Mouse (Mus musculus): Measurements from ENCODE around the gene Pmm2.

Pmm2 gene

DNA sequence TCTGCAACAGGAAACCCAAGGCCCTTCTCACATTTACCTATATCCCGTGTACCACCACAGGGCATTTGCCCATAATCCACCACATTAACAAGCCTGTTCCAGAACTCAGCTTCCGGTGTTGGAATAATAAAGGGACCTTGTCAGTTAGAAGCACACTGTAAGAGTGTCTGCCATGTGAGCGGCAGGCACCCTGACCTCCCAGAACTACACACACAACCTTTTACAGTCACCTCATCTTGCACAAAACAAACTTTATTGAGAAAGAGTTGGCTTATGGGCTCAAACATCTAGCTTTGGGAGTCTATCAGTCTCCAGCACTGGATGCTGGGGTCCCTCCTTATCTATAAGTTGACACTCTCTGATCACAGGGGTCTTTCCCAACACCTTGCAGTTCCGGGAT, 20.9 kb downstream of the Pmm2 start:
- no peak for DNase-seq

DNA sequence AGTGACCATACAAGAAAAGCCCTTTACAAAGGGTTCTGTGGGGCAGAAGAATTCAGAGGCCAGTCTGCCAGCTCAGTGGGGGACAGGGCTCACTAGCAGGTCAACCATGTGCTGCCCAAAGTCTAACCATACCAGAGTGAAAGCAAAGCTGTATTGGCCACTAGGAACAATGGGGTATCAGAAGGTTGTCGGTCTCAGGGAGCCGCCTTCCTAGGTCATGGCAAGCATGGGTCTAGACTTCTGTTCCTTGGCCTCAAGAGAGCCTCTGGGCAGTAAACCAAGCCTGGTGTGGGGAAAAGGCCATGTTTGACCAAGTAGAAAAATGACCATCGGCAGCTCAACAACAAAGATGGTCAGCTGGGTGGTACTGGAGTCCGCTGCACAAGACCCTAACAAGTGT, 21.3 kb downstream of the Pmm2 start:
- DNase-seq = no peak

DNA sequence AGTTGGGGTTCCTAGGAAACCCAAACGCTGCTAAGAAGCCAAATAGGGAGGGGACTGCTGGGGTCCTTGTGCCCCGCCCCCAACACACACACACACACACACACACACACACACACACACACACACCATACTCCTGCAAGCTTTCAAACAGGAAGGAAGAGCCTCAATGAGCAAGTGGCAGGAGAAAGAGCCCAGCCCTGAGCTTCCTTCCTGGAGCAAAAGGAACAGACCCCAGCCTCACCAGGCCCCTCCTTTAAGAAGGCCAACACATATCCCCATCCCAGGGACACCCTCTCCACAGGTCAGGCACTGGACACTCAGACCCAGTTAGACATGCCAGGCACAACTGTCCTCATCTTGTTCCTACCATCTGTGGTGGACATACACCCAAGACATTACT, 25.5 kb downstream of the Pmm2 start:
- no peak for DNase-seq

DNA sequence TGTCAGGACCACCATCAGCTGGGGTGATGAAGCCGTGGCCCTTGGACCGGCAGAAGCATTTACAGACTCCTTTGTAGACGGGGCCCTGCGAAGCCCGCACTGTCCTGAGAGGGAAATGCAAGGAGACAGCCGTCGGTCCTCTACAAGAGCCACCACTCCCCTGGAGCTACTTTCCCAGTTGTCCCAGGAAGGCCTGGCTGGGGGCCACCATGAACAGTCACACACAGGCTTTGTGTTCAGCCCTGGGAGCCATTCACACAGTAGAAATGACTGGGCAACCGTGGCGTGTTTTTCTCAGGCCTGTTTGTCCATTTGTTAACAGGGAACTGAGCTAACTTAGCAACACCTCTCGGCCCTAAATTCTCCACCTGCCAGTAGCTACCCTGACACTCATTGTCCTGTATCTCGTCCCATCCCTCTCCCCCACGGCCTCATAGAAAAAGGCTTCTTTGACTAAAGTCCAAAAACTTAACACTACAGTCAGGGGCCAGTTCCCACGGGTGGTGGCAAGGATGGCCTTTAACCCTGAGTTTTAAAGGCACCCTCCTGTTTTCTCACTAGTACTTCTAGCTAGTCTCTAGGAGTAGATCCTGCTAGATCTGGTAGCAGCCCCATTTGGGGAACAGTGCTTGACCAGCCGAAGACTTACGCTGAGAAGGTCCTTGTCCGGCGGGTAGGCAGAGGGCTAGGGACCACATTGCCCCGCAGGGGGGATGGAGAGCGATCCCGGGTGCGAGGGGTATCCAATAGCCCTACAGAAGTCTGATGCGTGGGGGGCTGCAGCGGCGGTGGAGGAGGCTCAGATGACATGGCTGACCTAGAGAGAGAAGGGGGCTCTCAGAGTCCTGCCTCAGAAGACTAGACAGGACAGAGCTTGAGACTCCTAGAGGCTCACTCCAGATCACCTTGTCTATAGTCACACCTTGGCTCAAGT, 26.4 kb downstream of the Pmm2 start:
- DNase-seq = no peak

DNA sequence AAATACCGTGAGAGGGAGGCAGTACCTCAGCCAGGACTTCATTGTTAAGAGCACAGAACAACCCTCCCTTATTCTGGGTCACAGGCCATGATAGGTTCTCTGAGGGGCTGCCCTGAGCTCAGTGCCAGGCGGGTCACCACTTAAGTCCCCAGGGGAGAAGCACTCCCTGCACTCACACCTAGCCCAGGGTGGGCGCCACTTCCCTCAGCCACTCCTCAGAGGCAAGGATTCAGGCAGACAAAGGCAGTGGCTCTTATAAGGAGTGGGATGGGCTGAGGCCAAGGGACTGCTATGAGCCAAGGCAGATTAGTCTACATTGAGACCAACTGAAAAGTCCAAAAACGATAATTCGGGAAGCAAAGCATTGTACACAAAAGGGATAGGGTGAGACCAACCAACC, 27.9 kb downstream of the Pmm2 start:
- no peak for DNase-seq

DNA sequence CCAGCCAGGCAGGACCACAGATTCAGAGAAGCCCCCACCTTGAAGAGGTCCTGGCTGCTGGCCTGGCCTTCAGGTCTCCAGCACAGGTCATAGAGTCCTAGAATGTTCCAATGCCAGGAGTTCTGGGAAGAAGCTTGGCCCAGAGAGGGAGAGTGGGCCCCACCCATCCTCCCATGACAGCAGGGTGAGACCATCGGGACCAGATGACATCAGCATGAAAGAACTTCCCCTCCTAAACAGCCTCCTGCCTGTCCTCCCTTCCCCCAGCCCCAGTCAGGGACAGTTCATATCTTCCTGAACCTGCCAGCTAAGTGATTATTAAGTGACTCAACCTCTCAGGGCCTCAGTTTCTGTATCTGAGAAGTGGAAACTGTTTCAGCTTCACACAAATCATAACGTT, 29.0 kb downstream of the Pmm2 start:
- DNase-seq = no peak

DNA sequence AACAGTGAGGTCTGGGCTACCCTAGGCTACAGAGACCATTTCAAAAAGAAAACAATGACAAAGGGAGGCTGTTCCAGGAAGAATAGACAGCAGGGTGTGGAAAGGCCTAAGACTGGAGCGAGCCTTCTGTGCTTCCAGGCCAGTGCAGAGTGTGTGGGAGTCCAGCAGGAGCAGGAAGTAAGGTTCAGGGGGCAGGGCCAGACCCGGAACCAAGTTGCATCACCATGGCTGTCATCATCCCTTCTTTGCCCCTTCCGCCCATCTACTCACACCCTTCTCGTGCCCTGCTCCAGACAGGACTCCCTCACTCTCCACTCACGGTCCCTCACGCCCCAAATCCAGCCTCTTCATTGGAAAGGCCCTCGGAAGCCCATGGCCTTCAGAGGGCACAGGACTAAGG, 29.8 kb downstream of the Pmm2 start:
- no peak for DNase-seq

DNA sequence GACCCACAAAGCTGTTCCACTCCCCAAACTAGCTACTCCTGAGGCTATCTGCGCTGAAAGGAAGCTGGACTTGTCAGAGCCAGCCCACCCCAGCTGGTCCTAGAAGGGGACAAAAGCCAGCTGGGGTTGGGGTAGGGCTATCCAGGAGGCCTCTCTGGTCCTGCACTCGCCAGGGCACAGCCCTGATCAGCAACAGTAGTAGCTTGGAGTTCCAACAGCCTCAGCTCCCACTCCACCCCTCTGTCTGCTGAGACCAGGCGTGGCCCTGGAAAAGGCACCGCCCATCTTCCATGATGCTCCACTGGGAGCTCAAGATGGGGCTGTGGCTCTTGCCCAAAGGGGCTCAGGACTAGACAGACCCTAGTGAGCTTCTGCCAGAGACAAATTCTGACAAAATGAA, 30.3 kb downstream of the Pmm2 start:
- no peak for DNase-seq

DNA sequence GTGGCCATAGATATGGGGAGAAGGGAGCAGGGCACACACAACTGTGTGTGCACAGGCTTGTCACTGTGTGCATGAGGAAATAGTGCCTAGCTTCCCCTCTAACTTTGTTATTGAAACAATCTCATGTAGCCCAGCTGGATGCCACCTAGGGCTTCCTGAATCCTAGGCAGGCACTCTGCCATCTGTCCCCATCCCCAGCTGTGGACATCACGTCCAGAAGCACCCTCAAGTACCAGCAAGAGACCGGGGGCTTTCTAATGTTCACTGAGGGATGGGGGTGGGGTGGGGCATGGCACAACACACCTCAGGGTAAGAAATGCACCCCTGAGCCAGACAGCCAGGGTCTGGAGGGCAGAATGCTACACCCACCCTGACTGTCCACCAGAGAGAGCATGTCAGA, 30.9 kb downstream of the Pmm2 start:
- DNase-seq = no peak

DNA sequence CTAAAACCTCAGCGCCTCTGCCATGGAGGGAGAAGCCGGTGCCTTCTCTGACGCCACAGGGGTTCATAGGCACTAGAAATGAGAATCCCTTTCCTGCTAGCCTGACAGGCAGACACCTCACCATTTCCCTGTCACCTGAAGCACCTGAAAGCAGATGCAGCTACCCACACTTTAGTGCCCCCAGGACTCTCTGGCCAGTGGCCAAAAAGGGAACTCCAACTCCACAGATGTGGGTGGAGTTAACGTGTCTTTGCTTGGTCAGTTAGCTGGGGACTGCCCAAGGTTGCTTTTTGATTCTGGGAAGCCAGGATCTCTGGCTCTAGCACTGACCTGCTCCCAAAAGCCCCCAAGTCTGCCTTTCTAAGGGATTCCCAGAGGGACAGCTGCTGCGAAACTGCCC, 32.0 kb downstream of the Pmm2 start:
- DNase-seq = no peak

DNA sequence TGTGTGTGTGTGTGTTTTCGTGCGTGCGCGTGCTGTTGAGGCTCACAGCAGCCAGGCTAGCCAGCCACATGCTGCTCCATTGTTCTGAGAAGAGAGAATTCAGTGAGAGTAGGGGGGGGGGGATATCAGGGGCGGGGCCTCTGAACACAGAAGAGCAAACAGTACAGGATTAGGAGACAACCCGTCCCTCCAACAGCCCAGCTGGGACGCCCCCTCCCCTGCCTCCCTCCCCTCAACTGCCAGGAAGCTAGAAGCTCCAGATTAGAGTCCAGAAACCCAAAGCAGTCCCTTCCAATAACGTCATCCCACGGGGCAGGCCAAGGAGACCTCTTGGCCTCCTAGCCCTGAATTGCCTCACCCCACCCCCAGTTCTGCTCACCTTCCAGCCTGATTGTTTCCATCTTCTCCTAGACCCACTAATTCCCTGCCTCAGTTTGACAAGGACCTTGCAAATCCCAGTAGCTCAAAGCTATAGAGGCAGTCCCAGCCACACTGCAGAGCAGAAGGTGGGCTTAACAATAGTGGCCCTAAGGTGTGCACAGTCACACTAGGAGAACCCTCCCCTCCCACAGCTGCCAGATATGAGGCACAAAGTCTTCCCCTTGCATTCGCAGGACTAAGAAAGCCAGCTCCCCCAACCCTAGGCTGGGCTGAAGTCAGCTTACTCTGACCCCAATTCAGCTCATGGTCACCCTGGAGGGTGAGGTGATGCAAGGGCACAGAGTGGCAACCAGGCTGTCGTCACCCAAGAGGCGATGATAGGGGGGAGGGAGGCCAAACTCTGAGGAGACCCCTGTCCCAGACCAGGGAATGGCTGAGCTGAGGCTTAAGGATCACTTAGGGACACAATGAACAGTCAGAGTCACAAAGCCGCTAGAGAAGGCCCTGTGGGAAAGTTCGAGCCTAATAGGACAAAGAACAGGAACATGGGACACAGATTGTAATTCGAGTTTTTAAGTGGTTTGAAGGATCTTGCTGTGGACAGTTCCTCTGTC, 32.9 kb downstream of the Pmm2 start:
- no peak for DNase-seq

DNA sequence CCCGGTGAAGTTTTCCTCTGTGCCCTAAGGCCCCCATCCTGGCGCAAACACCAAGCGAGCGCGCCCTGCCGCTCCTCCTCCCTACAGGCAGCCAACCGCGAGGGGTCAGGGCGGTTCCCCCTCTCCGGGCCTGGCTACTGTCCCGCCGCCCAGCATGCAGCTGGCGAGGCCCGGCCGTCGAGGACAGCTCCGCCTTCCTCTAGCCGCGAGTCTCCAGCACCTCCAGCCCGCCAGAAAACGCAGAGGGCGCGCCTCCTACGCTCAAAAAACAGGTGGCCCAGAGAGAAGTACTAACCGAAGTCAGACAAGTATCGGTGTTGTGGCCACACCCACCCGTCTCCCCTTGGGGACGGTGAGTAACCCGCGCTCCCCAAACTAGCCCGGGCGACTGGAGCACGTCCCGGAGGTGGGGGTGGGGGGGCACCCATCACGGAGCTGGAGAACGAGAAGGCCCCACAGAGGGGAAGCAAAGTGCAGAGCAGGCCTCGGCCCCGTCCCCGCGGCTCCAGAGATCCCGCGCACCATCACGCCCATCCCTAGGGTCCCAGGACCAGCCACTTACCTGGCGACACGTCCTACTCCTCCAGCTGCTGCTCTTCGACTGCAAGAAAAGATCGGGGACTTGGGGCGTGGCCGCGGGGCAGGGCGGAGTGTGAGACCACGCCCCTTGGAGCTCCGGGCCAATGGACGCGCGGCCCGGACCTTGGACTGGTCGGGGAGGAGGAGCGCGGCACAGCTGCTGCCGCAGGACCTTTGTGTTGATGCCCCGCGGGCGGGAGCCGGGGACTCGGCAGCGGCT, 34.3 kb downstream of the Pmm2 start, which contains the start of gene Carhsp1:
TSS of gene Carhsp1 (minus strand) at position 605 of the 799 bp plus-strand sequence.
- peak; percentile 96 to 97 for DNase-seq

DNA sequence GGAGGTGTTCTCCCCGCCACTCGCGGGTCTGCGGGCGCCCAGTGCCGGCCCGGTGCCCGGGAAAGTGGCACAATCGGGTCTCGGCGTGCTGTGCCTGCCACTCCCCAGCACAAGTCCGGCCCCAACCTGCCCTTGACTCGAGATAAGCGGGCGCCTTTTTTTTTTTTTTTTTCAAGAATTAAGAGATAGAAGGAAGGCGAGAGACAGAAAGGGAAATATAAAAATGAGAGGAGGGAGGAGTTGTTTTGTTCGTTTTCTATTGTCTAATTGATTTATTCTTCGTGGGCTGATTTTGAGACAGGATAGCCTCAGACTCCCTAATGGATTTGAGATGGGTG, 34.8 kb downstream of the Pmm2 start:
- no peak for DNase-seq

DNA sequence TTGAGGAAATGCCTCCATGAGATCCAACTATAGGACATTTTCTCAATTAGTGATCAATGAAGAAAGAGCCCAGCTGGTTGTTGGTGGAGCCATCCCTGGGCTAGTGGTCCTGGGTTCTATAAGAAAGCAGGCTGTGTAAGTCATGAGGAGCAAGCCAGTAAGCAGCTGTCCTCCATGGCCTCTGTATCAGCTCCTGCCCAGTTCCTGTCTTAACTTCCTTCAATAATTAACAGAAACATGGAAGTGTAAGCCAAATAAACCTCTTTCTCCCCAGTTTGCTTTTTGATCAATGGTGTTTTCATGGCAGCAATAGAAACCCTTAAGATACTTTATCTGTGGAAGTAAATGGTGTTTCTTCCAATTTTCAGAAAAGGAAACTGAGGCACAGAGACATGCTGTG, 35.3 kb downstream of the Pmm2 start:
- no peak for DNase-seq

DNA sequence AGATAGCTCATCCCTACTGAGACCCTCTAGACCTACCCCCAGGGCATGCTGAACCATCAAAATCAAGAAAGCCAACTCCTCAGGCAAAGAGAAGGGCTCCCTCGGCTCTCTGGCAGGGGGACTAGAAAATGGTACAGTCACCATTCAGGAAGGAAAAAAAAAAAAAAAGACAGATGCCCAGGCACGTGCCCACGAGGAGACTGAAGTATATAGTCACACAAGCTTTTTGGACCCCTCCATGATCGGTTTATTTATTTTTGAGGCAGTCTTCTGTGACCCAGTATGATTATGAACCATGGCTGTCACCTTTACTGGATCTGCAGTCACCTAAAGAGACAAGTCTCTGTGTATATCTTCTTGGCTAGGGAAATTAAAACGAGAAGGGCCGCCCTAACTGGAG, 35.9 kb downstream of the Pmm2 start:
- DNase-seq = no peak

DNA sequence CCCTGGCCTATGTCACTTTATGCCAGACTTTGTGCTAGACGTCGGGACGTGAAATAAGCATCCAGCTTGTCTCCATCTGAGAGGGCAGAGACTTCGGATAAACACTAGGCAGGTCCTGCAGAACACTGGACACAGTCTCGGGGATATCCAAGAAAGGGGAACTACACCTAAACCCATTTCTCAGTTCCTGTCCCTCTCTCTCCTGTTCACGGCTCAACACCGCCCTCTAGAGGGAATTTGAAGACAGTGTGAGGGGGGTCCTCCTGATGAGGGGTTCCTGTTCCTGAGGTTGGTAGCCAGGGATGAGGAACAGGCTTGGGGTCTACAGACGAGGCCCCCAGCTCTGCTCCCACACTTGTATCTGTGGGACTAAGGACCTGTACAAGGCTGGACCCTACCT, 36.7 kb downstream of the Pmm2 start:
- DNase-seq = peak; percentile 68 to 72

DNA sequence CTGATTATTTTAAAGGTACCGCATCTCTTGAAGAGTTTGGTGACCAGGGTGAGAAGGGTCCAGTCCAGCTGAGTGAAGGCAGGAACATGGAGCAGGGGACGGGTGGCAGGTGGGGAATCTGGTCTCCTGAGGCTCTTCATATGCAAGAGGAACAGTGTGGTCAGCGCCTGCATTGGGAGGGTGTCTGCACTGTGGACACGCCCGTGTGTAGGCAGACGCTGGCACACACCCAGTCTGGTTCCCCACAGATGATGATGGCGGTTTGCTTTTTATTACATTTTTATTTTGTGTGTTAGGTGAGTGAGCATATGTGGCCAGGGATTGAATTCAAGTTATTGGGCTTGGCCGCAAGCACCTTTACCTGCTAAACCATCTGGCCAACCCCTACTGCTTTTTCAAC, 38.1 kb downstream of the Pmm2 start:
- DNase-seq = no peak

DNA sequence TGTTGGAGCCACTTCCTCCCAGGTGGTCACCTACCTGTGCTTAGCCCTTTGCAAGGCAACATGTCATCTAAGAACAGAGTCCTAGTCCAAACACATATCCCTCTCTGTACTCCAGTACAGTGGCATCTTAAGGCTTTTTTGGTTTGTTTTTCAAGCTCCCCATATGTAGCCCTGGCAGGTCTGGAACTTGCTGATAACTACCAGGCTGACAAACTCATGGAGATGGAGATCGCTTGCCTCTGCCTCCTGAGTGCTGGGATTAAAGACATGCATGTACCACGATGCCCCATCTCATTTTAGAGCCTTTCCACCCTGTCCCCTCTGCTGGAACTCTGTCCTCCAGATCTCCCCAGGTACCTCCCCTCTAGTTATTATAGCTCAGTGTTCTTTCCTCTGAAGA, 38.8 kb downstream of the Pmm2 start:
- no peak for DNase-seq

DNA sequence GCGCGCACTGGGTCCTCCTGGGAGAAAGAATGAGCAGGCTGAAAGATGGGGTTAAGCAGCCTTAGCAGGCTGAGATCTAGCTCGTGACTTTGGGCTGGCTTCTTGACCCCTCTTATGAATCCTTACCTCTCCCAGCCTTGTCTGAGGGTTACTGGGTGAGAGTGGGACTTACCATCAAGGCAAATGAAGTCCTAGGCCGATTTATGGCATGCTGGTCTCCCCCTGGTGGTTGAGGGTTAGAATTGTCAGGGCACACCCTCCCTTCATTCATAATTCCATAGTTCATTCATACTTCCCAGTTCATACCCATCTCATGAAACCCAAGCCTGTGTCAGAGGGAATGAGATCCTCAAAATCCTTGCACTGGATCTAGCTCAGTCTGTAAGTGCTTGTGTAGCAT, 39.3 kb downstream of the Pmm2 start:
- DNase-seq = peak; percentile 42 to 46

DNA sequence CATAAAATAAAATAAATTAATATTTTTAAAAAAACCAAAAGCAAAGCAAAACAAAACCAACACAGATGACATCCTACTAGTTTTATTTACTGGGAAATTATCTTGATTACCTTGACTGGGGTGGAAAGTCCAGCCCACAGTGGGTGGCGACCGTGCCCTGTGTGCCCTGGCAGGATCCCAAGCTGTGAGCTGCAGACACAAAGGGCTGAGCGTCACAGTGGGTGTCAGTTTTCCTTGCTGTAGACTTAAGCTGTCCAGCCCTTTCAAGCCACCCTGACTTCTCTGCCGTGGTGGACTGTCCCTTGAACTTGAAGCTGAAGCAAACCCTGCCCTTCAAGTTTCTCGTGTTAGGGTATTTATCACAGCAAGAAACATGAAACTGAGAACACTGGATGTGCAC, 40.6 kb downstream of the Pmm2 start:
- no peak for DNase-seq

DNA sequence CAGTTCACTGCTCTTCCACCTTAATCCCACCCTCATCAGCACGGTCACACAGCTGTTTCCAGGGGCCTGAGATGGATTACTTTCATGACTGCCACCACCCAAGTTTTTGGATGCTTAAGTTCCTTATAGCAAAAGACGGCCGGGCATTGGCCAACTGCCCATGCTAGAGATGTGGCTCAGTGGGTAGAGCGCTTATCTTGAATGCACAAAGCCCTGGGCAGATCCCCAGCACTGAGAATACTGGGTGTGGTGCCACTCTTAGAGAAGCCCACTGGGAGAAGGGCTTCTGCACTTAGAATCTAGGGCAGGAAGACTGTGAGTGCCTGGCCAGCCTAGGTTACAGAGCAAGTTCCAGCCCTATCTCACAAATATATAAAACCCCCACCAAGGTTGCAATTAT, 41.2 kb downstream of the Pmm2 start:
- no peak for DNase-seq

DNA sequence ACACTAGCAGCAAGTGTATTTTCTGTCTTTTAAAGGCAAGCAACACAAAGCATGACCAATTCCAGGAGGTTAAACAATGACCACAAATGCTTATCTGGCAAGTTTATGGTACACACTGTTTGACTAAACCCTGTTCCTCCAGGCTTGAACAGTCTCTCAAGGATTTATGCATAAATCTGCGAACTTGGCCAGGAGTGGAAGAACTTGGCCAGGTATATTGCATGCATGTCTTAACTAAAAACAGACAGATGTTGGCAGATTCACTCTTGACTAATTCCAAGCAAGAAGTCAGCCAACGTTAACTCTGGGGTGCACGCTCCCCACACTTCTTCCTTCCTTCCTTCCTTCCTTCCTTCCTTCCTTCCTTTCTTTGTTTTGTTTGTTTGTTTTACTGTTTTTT, 42.3 kb downstream of the Pmm2 start:
- no peak for DNase-seq

DNA sequence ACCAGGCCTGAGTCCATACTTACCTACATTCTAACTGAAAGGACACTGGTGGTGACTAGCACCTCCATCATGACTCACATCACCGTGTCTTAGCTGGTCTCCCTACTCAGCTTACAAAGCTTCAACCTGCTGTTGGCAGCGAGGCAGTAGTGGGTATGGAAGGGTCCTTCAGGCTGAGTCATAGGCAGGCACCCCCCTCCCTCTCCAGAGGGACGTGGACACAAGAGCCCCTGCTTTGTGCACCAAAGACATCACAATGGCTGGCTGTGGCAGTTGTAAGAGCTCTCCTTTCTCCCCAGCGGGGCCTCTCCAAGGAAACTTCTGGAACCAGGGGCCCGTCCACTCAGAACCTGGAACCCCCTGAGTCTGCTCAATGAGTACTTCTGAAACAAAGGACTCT, 43.0 kb downstream of the Pmm2 start, which contains the start of gene Gm5767:
TSS of gene Gm5767 (plus strand) at position 301 of the 400 bp plus-strand sequence.
- no peak for DNase-seq
